Mouse (Mus musculus): ENCODE measurements around the gene Dpp8. TPM values are rescaled to one million over a fixed set of nuclear protein-coding genes. Genes with fewer than 3 reads are reported as not detected.
A peak's percentile ranks its signal among the peaks of the same experiment; 100 is the strongest.
"Not testable (repeated sequence)": the region's sequence is repeated elsewhere in the genome, so short reads cannot be mapped to it uniquely, and the experiment has no call there.

Dpp8 gene
- polyA plus RNA-seq, 1 experiment from 2014 or later, result 72.5 TPM

DNA sequence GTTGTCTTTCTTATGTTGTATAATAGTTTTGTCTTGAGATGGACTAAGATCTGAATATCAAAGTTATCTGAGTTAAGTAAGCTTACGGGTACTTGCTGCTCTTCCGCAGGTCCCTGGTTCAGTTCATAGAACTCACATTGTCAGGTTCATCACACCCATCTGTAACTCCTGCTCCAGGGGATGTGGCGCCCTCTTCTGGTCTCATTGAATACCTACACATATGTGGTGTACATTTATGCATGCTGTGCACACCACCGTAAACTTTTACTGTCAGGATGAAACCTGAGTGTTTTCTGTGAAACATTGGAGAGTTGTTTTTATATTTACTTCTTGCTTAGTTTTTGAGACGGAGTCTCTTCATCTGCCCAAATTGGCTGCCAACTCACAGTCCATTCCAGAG is 9.2 kb downstream of the Dpp8 start:
- ATAC-seq (no peak), DNase-seq (ENCODE audit: low read depth, low spot score) (no peak)
- ChIA-PET POLR2A (no interaction called here), CTCF (no interaction called here)
- peak; percentile 60 for TF ChIP-seq CTCF (IDR thresholded peaks at IDR 0.05)
- in situ Hi-C loops (cut with MboI; ENCODE audit: low pct_unique_long_range_greater_than_20kb), result no loop called here
- no peaks in the 10 kb centered on the region for H3K27me3 ChIP-seq

- no peak for ATAC-seq
- no peak for TF ChIP-seq CTCF (IDR thresholded peaks at IDR 0.05)
- no peaks in the 10 kb centered on the region for H3K27me3 ChIP-seq
- ChIA-PET CTCF (interaction anchor here (1.3 to 1.4 kb wide), 2 partner anchors 16 to 36 kb away, joined by 3 read pairs; no protein-coding TSS in a partner anchor), POLR2A (interaction anchor here (0.5 kb wide), 1 partner anchor 10 kb away, joined by 4 read pairs; no protein-coding TSS in a partner anchor)
- DNase-seq (ENCODE audit: low read depth, low spot score), result no peak
- in situ Hi-C loops (cut with MboI; ENCODE audit: low pct_unique_long_range_greater_than_20kb), result no loop called here
Measured at GRCm38 (mm10) chr9:65046993-65047392, 14.8 kb downstream of the Dpp8 start.

DNA sequence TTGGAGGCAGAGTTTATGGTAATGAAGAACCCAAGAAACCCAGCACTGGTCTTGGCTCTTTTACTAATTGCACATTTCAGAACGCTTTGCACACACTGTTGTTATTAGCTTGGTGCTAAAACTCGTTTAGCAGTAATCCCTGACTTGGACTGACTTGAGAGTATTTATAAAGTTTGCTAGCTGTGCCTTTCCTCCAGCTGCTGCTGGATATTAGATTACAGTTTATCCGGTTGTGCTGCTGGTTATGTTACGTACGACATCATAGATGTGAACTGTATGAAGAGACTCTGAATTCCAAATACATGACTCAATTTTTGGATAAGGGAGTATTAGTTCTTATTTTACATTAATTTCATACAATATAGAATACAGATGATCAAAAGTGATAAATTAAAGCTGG is 17.2 kb downstream of the Dpp8 start:
- in situ Hi-C loops (cut with MboI; ENCODE audit: low pct_unique_long_range_greater_than_20kb), result no loop called here
- no peaks in the 10 kb centered on the region for H3K27me3 ChIP-seq
- no peak for TF ChIP-seq CTCF (IDR thresholded peaks at IDR 0.05)
- ATAC-seq (no peak), DNase-seq (ENCODE audit: low read depth, low spot score) (no peak)
- POLR2A ChIA-PET, result no interaction called here
- CTCF ChIA-PET, result no interaction called here

GRCm38 (mm10) chr9:65050981-65051380 is 18.8 kb downstream of the Dpp8 start:
- no peak for DNase-seq (ENCODE audit: low read depth, low spot score)
- in situ Hi-C loops (cut with MboI; ENCODE audit: low pct_unique_long_range_greater_than_20kb), result no loop called here
- POLR2A ChIA-PET, result no interaction called here
- CTCF ChIA-PET, result interaction anchor here (0.9 kb wide), 1 partner anchor 43 kb away, joined by 3 read pairs; no protein-coding TSS in a partner anchor
- no peak for ATAC-seq
- no peak for TF ChIP-seq CTCF (IDR thresholded peaks at IDR 0.05)
- H3K27me3 ChIP-seq, result no peaks in the 10 kb centered on the region

- in situ Hi-C loops (cut with MboI; ENCODE audit: low pct_unique_long_range_greater_than_20kb), result no loop called here
- POLR2A ChIA-PET, result no interaction called here
- CTCF ChIA-PET, result no interaction called here
- no peak for TF ChIP-seq CTCF (IDR thresholded peaks at IDR 0.05)
- ATAC-seq, result no peak
- no peak for DNase-seq (ENCODE audit: low read depth, low spot score)
- no peaks in the 10 kb centered on the region for H3K27me3 ChIP-seq
Measured at GRCm38 (mm10) chr9:65064251-65064650, 32.0 kb downstream of the Dpp8 start.

GRCm38 (mm10) chr9:65070587-65070986 is 38.4 kb downstream of the Dpp8 start:
- DNase-seq (ENCODE audit: low read depth, low spot score) (no peak), ATAC-seq (no peak)
- TF ChIP-seq CTCF (IDR thresholded peaks at IDR 0.05), result no peak
- CTCF ChIA-PET, result no interaction called here
- POLR2A ChIA-PET, result no interaction called here
- in situ Hi-C loops (cut with MboI; ENCODE audit: low pct_unique_long_range_greater_than_20kb), result loop anchor here (5.0 kb wide), 1 partner anchor 47 kb away; no protein-coding TSS in a partner anchor
- no peaks in the 10 kb centered on the region for H3K27me3 ChIP-seq

- H3K27me3 ChIP-seq, result no peaks in the 10 kb centered on the region
- DNase-seq (ENCODE audit: low read depth, low spot score) (no peak), ATAC-seq (no peak)
- TF ChIP-seq CTCF (IDR thresholded peaks at IDR 0.05), result no peak
- POLR2A ChIA-PET, result no interaction called here
- CTCF ChIA-PET, result interaction anchor here (1.2 to 1.4 kb wide), 2 partner anchors 18 to 47 kb away, joined by 3 to 4 read pairs; no protein-coding TSS in a partner anchor
- in situ Hi-C loops (cut with MboI; ENCODE audit: low pct_unique_long_range_greater_than_20kb), result loop anchor here (5.0 kb wide), 1 partner anchor 44 kb away; no protein-coding TSS in a partner anchor
Measured at GRCm38 (mm10) chr9:65073555-65073954, 41.3 kb downstream of the Dpp8 start.

- in situ Hi-C loops (cut with MboI; ENCODE audit: low pct_unique_long_range_greater_than_20kb), result loop anchor here (5.0 kb wide), 1 partner anchor 43 kb away; no protein-coding TSS in a partner anchor
- POLR2A ChIA-PET, result no interaction called here
- no peaks in the 10 kb centered on the region for H3K27me3 ChIP-seq
- ATAC-seq, result no peak
- CTCF ChIA-PET, result interaction anchor here (0.8 to 1.4 kb wide), 2 partner anchors 46 to 47 kb away, joined by 3 to 4 read pairs; no protein-coding TSS in a partner anchor
- no peak for DNase-seq (ENCODE audit: low read depth, low spot score)
- no peak for TF ChIP-seq CTCF (IDR thresholded peaks at IDR 0.05)
Measured at GRCm38 (mm10) chr9:65074251-65074650, 42.0 kb downstream of the Dpp8 start.

DNA sequence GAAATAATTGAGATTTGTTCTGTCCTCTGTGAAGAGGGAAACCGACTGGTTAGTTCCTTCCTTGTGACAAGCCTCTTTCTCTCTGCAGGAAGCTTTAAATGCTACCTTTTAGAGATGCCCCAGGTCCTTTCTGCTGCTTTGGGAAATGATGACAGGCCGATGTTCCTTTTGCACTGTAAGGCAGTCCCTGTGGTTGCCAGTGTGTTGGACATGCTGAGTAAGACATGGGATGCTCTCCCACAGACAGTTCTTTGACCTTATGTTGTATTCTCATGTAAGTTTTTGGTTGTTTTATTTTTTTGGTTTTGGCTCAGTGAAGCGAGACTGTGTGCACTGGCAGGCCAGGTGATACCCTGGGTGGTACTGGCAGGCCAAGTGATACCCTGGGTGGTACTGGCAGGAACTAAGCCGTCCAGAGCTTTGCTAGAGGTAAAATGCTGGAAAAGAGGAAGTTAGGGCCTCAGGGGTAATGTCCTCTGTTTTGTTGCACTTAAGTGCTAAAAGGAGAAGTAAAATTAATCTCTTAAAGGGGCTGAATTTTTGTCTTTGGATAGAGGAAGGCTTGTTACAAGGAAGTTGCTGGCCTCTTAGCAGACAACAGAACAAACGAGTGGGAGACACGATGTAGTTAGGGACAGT is 42.8 kb downstream of the Dpp8 start:
- POLR2A ChIA-PET, result no interaction called here
- CTCF ChIA-PET, result interaction anchor here (0.8 kb wide), 1 partner anchor 46 kb away, joined by 3 read pairs; no protein-coding TSS in a partner anchor
- DNase-seq (ENCODE audit: low read depth, low spot score), result no peak
- in situ Hi-C loops (cut with MboI; ENCODE audit: low pct_unique_long_range_greater_than_20kb), result loop anchor here (5.0 kb wide), 1 partner anchor 42 kb away; no protein-coding TSS in a partner anchor
- no peak for TF ChIP-seq CTCF (IDR thresholded peaks at IDR 0.05)
- no peak for ATAC-seq
- H3K27me3 ChIP-seq, result no peaks in the 10 kb centered on the region

DNA sequence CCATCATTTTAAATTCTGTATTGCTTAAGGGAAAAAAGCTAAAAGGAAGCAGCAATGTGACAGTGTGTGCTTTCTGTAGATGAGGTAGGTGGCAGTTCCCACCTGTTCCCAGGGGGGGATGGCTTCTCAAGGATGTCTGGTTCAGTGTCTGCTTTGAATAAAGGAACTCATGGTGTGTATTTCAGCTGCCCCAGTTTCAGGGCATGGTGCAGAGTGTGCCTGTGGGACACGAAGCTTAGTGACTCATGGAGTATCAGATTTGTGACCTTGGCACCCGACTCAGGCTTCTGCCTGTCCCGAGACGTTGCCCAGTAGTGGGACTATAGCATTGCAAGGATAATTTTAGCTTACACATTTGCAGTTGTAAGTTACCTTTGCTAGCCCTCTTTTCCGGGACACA is 45.3 kb downstream of the Dpp8 start:
- TF ChIP-seq CTCF (IDR thresholded peaks at IDR 0.05), result no peak
- ChIA-PET POLR2A (no interaction called here), CTCF (interaction anchor here (1.3 to 3.7 kb wide), 2 partner anchors 38 to 43 kb away, joined by 3 to 21 read pairs; no protein-coding TSS in a partner anchor)
- no peak for DNase-seq (ENCODE audit: low read depth, low spot score)
- no peaks in the 10 kb centered on the region for H3K27me3 ChIP-seq
- no peak for ATAC-seq
- in situ Hi-C loops (cut with MboI; ENCODE audit: low pct_unique_long_range_greater_than_20kb), result no loop called here

DNA sequence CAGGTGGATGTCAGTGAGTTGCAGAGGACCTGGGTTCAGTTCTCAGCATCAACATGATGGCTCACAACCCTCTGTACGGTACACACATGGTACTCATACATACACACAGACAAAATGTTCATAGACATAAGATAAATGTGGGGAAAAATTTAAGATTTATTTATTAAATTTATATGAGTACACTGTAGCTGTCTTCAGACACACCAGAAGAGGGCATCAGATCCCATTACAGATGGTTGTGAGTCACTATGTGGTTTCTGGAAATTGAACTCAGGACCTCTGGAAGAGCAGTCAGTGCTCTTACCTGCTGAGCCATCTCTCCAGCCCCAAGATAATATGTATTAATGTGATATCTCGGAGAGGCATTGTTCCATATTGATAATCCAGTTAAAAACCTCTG is 47.9 kb downstream of the Dpp8 start:
- in situ Hi-C loops (cut with MboI; ENCODE audit: low pct_unique_long_range_greater_than_20kb); ATAC-seq; DNase-seq (ENCODE audit: low read depth, low spot score); H3K27me3 ChIP-seq: not testable (repeated sequence)
- ChIA-PET CTCF (interaction anchor here (1.5 to 3.7 kb wide), 4 partner anchors 10 to 50 kb away, joined by 4 to 21 read pairs (median 5); no protein-coding TSS in a partner anchor), POLR2A (interaction anchor here (0.6 kb wide), 1 partner anchor 126 kb away, joined by 3 read pairs; no protein-coding TSS in a partner anchor)
- peak; percentile 55 for TF ChIP-seq CTCF (IDR thresholded peaks at IDR 0.05)

All from Patski (cell line).